Mouse (Mus musculus): ENCODE measurements around the gene Slc36a1. TPM values are rescaled to one million over a fixed set of nuclear protein-coding genes. Genes with fewer than 3 reads are reported as not detected.

Gene Slc36a1
- polyA plus RNA-seq, 1 experiment from 2014 or later, result 4.2 TPM

DNA sequence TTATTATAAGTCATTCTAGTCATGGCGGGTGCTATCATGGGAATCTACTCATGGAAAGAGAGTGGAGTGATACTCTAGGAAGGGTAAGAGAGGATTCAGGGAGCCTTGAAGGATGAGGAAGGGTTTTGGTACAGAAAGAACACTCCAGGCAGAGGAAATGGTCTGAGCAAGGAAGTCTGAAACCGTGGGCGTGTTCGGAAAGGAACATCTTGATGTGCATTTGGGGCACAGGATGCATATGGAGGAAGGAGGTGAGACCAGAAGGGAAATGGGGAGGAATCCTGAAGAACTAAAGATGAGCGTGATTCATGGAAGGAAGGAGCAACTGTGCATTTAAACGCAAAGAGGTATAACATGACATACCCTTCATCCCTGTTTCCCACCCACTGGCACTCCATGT is 64.4 kb downstream of the Slc36a1 start:
- no peak for DNase-seq (ENCODE audit: low spot score)

- no peak for DNase-seq (ENCODE audit: low spot score)
Measured at GRCm38 (mm10) chr11:55274756-55275155, 70.6 kb downstream of the Slc36a1 start.

Other genes with a start within 250 kb of the Slc36a1 start
- 40.6 and 40.8 TPM in 2 replicates for gene Tnip1, start 241.4 kb upstream of the Slc36a1 start, polyA plus RNA-seq (2015; fragmentation: Nextera tagmentation; extraction: Ambion mirVana)
- gene Anxa6, start 170.9 kb upstream of the Slc36a1 start, polyA plus RNA-seq (2015; fragmentation: Nextera tagmentation; extraction: Ambion mirVana), result 131 TPM in 2 replicates
- 25.4 and 26.8 TPM in 2 replicates for gene Ccdc69, start 126.2 kb upstream of the Slc36a1 start, polyA plus RNA-seq (2015; fragmentation: Nextera tagmentation; extraction: Ambion mirVana)
- 27.4 and 30.4 TPM in 2 replicates for gene Gm2a, start 106.2 kb upstream of the Slc36a1 start, polyA plus RNA-seq (2015; fragmentation: Nextera tagmentation; extraction: Ambion mirVana)
- 0.08 and 0.18 TPM in 2 replicates for gene Slc36a3, start 52.6 kb upstream of the Slc36a1 start, polyA plus RNA-seq (2015; fragmentation: Nextera tagmentation; extraction: Ambion mirVana)
- gene Slc36a2, start 19.3 kb upstream of the Slc36a1 start, polyA plus RNA-seq (2015; fragmentation: Nextera tagmentation; extraction: Ambion mirVana), result 0.24 and 0.53 TPM in 2 replicates
- 0.51 and 0.55 TPM in 2 replicates for gene Fat2, start 132.2 kb downstream of the Slc36a1 start, polyA plus RNA-seq (2015; fragmentation: Nextera tagmentation; extraction: Ambion mirVana)
- 297 TPM in 2 replicates for gene Sparc, start 218.8 kb downstream of the Slc36a1 start, polyA plus RNA-seq (2015; fragmentation: Nextera tagmentation; extraction: Ambion mirVana)

Measured in thymus, postnatal 0 days (tissue).